Mouse (Mus musculus): Measurements from ENCODE around the gene Wiz. TPM values are rescaled to one million over a fixed set of nuclear protein-coding genes. Genes with fewer than 3 reads are reported as not detected.

Gene Wiz
- total RNA-seq, 1 experiment from 2014 or later = 58.3 TPM

GRCm38 (mm10) chr17:32378786-32379185 is 10.5 kb downstream of the Wiz start:
- DNase-seq = no peak

- no peak for DNase-seq
Observed at GRCm38 (mm10) chr17:32377137-32377536, 12.1 kb downstream of the Wiz start.

- DNase-seq = no peak
Observed at GRCm38 (mm10) chr17:32376475-32376874, 12.8 kb downstream of the Wiz start.

GRCm38 (mm10) chr17:32368991-32369578 is 20.2 kb downstream of the Wiz start:
- DNase-seq = no peak

GRCm38 (mm10) chr17:32367706-32368105 is 21.5 kb downstream of the Wiz start:
- DNase-seq = no peak

GRCm38 (mm10) chr17:32365296-32365695 is 23.9 kb downstream of the Wiz start:
- DNase-seq = no peak

- DNase-seq = no peak
Observed at GRCm38 (mm10) chr17:32364850-32365249, 24.4 kb downstream of the Wiz start.

- peak; percentile 89 for DNase-seq
Observed at GRCm38 (mm10) chr17:32364331-32364730, 24.9 kb downstream of the Wiz start.

- DNase-seq = no peak
Observed at GRCm38 (mm10) chr17:32363821-32364301, 25.4 kb downstream of the Wiz start.

- no peak for DNase-seq
Observed at GRCm38 (mm10) chr17:32362686-32363085, 26.6 kb downstream of the Wiz start.

- DNase-seq = peak; percentile 58
Observed at GRCm38 (mm10) chr17:32359928-32360327, 29.3 kb downstream of the Wiz start.

- no peak for DNase-seq
Observed at GRCm38 (mm10) chr17:32358943-32359340, 30.3 kb downstream of the Wiz start.

- DNase-seq = no peak
Observed at GRCm38 (mm10) chr17:32358192-32358942, 30.9 kb downstream of the Wiz start.

- peak; percentile 54 for DNase-seq
Observed at GRCm38 (mm10) chr17:32356766-32357760, 32.2 kb downstream of the Wiz start.

- DNase-seq = no peak
Observed at GRCm38 (mm10) chr17:32356281-32356680, 33.0 kb downstream of the Wiz start.

GRCm38 (mm10) chr17:32355031-32355430 is 34.2 kb downstream of the Wiz start:
- no peak for DNase-seq

- DNase-seq = no peak
Observed at GRCm38 (mm10) chr17:32354211-32354610, 35.0 kb downstream of the Wiz start.

GRCm38 (mm10) chr17:32353696-32354095 is 35.5 kb downstream of the Wiz start:
- DNase-seq = peak; percentile 63

- DNase-seq = no peak
Observed at GRCm38 (mm10) chr17:32351726-32352125, 37.5 kb downstream of the Wiz start.

- DNase-seq = no peak
Observed at GRCm38 (mm10) chr17:32351269-32351668, 38.0 kb downstream of the Wiz start.

- peak; percentile 88 for DNase-seq
Observed at GRCm38 (mm10) chr17:32350382-32350983, 38.8 kb downstream of the Wiz start, which contains the start of gene Akap8l. TSS of gene Akap8l (minus strand) at chr17:32350607.

GRCm38 (mm10) chr17:32349851-32350381 is 39.3 kb downstream of the Wiz start:
- no peak for DNase-seq
